Mouse (Mus musculus): ENCODE measurements around the gene Shroom1.
"Not testable (repeated sequence)": the region's sequence is repeated elsewhere in the genome, so short reads cannot be mapped to it uniquely, and the experiment has no call there.

Shroom1 gene
- long read RNA-seq, experiment 1, partial matches to known transcripts = 1 of 7 reads
- long read RNA-seq, experiment 1, other reads (novel, unspliced or antisense) = 2 of 7 reads
- long read RNA-seq, experiment 2, partial matches to known transcripts = 3 of 6 reads
- long read RNA-seq, experiment 2, other reads (novel, unspliced or antisense) = 2 of 6 reads

GRCm38 (mm10) chr11:53456474-53457371, at the start of gene Shroom1, which contains the start of gene Gm10447:
Gene Shroom1, plus strand, starts transcription at chr11:53457205.
Gene Gm10447, minus strand, starts transcription at chr11:53457110.
- intact Hi-C loops (cut with DNase I) = no loop called here

- intact Hi-C loops (cut with DNase I) = loop anchor here (10.0 kb wide), 1 partner anchor 53 kb away; no protein-coding TSS in a partner anchor
Observed at GRCm38 (mm10) chr11:53411738-53412137, 45.3 kb upstream of the Shroom1 start.

DNA sequence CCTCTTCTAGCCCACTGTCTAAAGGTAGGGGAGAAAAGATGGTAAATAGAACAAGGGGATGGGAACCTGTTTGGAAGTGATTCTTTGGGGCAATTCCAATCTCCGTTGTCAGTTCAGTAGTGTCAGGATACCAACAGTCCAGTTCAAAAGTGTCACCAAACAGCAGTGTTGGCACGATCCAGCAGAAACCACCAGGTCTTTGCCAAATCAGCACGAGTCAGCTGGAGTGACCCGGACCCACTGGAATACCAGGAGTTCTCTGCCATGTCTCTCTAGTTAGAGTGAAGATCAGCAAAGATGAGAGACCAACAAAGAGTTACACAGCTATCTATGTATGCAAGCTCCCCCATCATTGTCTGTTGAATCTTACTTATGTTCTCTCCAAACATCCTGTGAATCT, 43.1 kb upstream of the Shroom1 start:
- intact Hi-C loops (cut with DNase I) = loop anchor here (10.0 kb wide), 1 partner anchor 51 kb away; no protein-coding TSS in a partner anchor

DNA sequence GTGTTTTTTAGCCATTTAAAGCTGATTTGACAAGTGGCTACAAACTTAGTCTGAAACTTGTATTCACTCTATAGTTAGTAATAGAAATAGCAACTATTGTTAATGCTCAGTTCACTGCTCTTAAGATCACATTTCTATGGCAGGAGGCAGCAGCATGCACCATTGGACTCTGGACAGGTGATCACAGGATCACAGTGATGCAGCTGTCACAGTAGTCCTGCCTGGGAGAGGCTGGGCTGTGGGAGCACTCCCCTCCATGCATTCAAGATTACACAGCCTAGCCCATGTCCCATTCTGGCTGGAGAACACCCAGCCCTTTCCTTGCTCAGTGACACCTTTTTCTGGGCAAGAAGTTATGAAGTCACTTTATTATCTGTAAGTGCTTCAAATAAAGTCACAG, 39.0 kb upstream of the Shroom1 start:
- intact Hi-C loops (cut with DNase I) = loop anchor here (10.0 kb wide), 1 partner anchor 47 kb away; no protein-coding TSS in a partner anchor

DNA sequence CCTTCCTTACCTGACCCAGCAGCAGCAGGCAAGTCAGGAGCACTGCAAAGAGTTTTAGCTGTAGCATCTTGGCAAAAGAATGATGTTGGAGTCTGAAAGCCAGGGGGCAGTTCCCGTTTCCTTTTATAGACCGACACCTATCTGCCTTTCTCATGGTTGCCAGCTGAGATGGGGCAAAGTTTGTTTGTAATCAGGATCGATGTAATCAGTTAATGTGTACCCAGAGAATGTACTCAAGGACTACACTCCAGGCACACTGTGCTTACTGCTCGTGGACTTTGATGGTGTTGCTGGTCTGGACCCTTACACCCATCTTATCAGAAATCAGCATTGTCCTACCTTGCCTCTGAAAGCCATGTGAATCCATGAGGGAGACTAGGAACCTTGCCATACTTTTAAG, 34.0 kb upstream of the Shroom1 start, which contains the start of gene Leap2:
Leap2 (minus strand) TSS at position 135 of the 400 bp plus-strand sequence.
- intact Hi-C loops (cut with DNase I) = no loop called here

GRCm38 (mm10) chr11:53424826-53425225, 32.2 kb upstream of the Shroom1 start:
- intact Hi-C loops (cut with DNase I) = no loop called here

DNA sequence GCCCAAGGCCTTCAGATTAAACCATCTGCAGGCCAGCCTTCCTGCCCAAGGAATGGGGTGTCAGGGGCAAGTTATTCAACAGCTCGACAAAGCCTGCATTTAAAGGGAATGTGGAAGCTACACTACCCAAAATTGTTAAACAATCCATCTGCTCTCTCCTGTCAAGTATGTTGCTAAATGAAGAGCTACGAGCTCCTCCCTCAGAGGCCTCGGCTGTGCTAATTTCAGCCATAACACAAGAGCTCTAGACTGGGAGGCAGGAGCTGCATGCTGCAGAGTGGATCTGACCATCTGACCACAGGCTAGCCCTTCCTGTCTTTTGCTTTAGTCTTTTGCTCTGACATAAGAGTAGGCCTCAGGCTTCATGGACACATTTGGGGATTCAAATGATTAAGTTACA, 31.8 kb upstream of the Shroom1 start:
- intact Hi-C loops (cut with DNase I) = no loop called here

GRCm38 (mm10) chr11:53425711-53426255, 31.2 kb upstream of the Shroom1 start:
- intact Hi-C loops (cut with DNase I) = no loop called here

GRCm38 (mm10) chr11:53426914-53427313, 30.1 kb upstream of the Shroom1 start:
- intact Hi-C loops (cut with DNase I) = not testable (repeated sequence)

DNA sequence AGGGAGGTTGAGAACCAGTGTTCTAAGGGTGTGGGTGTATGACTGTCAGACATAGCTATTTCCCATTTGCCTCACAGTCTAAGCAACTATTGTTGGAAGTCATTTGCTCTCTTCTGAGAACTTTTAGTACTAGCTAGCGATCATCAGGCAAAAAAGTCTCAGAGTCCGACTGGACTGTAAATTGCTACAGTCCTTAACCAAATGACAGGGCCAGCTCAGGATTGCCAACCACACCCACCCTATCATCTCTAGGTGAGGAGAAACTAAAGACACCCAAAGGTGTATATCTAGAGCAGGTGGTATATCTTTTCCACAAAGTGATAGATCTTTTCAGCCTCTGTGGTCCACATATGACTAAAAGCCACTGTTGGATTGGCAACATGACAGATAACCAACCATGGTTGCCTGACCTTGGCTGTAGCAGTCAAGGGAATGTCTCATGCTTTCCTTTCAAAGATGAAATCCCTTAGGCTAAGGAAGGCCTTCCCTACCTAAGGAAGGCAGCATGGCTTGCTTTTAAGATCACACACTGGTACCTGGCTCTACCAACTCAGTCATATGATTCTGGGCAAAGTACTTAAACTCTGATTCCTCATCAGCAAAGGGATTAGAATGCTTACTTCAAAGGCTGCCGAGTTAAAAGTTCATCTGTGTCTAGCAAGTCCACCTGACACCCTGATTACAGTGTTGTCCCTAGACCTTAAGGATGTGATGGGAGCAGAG, 28.9 kb upstream of the Shroom1 start:
- intact Hi-C loops (cut with DNase I) = no loop called here

DNA sequence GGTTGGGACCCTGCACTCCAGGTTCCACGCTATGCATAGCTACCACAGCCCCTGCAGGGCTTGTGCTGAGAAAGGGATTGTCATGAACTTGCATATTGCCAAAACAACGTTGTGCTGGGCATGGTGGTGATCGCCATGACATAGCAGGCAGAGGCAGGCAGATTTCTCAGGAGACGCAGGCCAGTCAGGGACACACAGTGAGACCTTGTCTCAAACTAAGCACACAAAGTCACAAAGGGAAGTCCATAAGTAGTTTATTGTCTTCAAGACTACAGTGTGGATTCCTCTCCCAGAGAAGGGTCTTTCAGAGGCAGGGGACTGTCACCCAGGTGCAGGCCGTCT, 28.3 kb upstream of the Shroom1 start:
- intact Hi-C loops (cut with DNase I) = no loop called here

GRCm38 (mm10) chr11:53429182-53429581, 27.8 kb upstream of the Shroom1 start:
- intact Hi-C loops (cut with DNase I) = no loop called here

GRCm38 (mm10) chr11:53430300-53430669, 26.7 kb upstream of the Shroom1 start:
- intact Hi-C loops (cut with DNase I) = no loop called here

DNA sequence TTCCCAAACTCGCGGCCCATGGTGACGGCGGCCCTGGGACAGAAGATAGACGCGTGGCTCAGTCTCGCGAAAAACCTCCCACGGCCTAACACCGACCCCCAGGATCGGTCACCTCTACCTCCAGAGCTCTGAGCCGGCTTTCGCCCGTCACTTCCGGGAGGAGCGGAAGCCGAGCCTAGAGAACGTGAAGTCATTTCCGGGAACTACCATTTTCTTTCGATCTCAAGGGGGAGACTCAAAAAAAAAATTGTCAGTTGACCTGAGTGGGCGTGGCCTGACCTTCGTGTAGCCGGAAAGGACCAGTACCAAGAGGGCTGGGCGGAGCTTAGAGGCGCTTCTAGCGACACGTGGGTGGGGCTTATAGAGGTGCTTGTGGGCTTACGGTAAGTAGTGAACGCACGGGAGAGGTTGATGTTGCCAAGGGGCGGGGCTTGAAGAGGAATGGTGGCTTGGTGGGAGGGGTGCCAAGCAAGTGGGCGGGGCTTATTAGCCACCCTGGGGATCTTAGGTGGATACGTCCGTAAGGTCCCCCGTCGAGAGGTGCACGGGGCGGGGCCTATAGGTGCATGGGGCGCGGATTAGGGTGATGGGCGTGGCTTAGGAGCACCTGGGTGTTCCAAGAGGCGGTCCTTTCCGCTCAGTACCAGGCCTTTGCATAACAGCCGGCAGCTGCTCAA, 26.2 kb upstream of the Shroom1 start, which contains the start of the genes Uqcrq and Gdf9:
Uqcrq (minus strand) TSS at position 162 of the 677 bp plus-strand sequence.
Gdf9 (plus strand) TSS at position 354 of the 677 bp plus-strand sequence.
- intact Hi-C loops (cut with DNase I) = no loop called here

DNA sequence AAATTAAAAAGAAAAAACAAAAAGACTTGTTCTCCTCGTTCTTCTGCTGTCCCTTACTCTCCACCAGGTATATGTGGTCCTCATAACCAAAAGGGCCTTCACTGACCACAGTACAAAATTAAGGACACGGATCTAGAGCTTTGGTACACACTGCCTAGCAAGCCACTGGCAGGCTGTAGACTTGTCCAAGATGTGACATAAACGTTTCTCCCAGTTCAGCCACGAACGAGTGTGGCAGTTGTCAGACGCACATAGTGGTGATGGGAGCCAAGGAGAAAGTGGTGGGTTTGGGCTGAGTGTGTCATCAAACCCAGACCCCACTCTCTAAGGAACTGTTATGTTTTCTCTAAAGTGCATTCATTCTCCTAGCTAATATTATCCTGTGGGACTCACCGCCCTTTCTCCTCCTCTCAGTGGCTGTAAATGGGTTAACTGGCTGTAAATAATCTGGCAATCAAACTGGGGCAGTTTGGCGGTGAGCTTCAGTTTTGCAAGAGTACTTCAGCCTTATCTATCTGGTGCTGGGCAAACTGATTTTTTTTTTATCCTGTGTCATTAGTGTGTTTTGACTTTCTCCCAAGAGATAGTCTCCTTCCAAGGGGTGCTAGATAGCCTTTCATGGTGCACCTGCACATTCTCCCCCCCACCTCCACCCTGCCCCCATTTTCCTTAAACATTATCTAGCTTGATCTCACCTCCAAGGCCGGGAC, 25.5 kb upstream of the Shroom1 start:
- intact Hi-C loops (cut with DNase I) = no loop called here

DNA sequence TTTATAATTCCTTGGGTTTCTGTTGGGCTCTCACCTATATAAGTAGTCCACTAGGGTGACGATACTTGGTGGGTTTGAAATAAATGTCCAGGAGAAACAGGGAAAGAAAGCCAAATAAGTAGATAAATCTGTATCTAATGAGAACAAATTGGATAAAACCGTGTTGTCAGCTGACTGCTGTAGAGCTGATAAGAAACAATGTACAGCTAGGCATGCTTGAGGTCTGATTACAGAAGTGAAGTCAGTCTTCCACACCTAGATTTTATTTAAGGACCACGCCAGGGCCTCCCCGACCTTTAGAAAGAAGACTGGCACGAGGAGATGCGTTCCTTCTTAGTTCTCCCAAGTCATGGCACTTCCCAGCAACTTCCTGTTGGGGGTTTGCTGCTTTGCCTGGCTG, 23.9 kb upstream of the Shroom1 start:
- intact Hi-C loops (cut with DNase I) = no loop called here

GRCm38 (mm10) chr11:53435504-53435903, 21.5 kb upstream of the Shroom1 start:
- intact Hi-C loops (cut with DNase I) = no loop called here

DNA sequence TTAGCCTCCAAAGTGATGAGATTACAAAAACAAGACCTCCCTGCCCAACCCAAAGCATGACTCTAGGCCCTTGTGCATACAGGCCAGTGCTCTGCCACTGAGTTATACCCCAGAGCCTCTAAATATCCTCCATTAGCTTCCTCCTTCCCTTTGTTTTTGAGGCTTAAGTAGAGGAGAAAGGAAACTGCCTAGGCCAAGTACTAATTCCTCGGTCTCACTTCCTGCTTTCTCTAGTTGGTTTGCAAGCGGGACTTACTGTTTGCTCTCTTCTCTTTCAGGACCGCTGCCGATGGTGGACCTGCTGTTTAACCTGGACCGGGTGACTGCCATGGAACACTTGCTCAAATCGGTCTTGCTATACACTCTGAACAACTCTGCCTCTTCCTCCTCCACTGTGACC, 20.7 kb upstream of the Shroom1 start:
- intact Hi-C loops (cut with DNase I) = no loop called here

- intact Hi-C loops (cut with DNase I) = no loop called here
Observed at GRCm38 (mm10) chr11:53441921-53442320, 15.1 kb upstream of the Shroom1 start.

DNA sequence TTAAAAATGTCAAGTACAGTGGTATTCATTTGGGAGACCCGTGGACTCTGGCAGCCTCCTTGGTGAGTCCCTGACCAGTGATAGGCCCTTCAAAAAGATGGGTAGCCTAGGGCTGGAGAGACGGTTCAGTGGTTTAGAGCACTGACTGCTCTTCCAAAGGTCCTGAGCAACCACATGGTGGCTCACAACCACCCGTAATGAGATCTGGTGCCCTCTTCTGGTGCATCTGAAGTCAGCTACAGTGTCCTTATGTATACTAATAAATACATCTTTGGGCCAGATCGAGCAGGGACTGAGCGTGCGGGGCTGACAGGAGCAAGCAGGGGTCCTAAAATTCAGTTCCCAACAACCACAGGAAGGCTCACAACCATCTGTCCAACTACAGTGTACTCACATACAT, 13.1 kb upstream of the Shroom1 start:
- intact Hi-C loops (cut with DNase I) = no loop called here
